Mouse (Mus musculus): Measurements from ENCODE around the gene Rars.

Rars gene

GRCm38 (mm10) chr11:35769746-35770437 is 64.4 kb downstream of the Rars start:
- DNase-seq (ENCODE audit: low spot score in 2 of 2), result peak; percentile 56 to 62

- peak; percentile 87 to 95 for DNase-seq (ENCODE audit: low spot score in 2 of 2)
Observed at GRCm38 (mm10) chr11:35769188-35769745, 65.0 kb downstream of the Rars start, which contains the start of gene Pank3. Gene Pank3 (plus strand): TSS chr11:35769484.

GRCm38 (mm10) chr11:35766845-35767244 is 67.5 kb downstream of the Rars start:
- no peak for DNase-seq (ENCODE audit: low spot score in 2 of 2)

- no peak for DNase-seq (ENCODE audit: low spot score in 2 of 2)
Observed at GRCm38 (mm10) chr11:35760627-35761003, 73.7 kb downstream of the Rars start.

- DNase-seq (ENCODE audit: low spot score in 2 of 2), result no peak
Observed at GRCm38 (mm10) chr11:35760001-35760626, 74.2 kb downstream of the Rars start.
